Mouse (Mus musculus): ENCODE results near the gene Tmem132c. TPM values are rescaled to one million over a fixed set of nuclear protein-coding genes. Genes with fewer than 3 reads are reported as not detected.

Gene Tmem132c
- polyA plus RNA-seq, 1 experiment: 0.06 TPM

GRCm38 (mm10) chr5:127453580-127453979 lies 212.0 kb downstream of the Tmem132c start:
- TF ChIP-seq MAX (IDR thresholded peaks at IDR 0.05) (no peak), FOSL1 (IDR thresholded peaks at IDR 0.05; ENCODE audit: insufficient read depth, low read length, poor library complexity, severe bottlenecking) (no peak), MYOG (IDR thresholded peaks at IDR 0.05; ENCODE audit: control insufficient read depth, extremely low read depth, insufficient read length) (no peak)
- Histone ChIP-seq H3ac (ENCODE audit: control insufficient read depth, insufficient read length, low read depth) (no peak overlapping the region), H3K4me3 (ENCODE audit: insufficient read depth, poor library complexity, severe bottlenecking) (no peak overlapping the region), H3K79me2 (ENCODE audit: control insufficient read depth, insufficient read depth) (no peaks in the 10 kb centered on the region), H3K27me3 (ENCODE audit: control insufficient read depth, insufficient read depth, insufficient read length) (no peaks in the 10 kb centered on the region), H3K79me3 (ENCODE audit: low read depth) (no peaks in the 10 kb centered on the region), H3K36me3 (ENCODE audit: control insufficient read depth, insufficient read depth) (no peaks in the 10 kb centered on the region)

DNA sequence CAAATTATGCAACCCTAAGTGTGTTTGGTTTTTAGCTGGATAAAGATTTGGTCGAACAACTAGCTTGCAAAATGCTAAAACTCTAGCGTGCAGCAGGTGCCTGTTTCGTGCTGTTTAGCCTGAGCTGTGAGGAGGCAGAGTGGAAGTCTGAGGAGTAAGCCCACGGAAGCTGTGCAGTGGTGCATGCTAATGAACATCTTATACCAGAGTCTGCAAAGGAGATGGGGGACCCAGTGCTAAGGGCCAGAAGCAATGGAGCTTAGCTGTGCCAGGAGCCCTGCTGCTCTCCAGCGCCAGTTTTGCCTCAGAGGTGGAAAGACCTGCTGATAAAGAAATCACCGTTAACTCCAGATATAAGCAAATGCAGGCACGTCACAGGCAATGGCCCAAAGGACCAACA lies 212.5 kb downstream of the Tmem132c start:
- Histone ChIP-seq H3K79me2 (ENCODE audit: control insufficient read depth, insufficient read depth) (no peaks in the 10 kb centered on the region), H3K36me3 (ENCODE audit: control insufficient read depth, insufficient read depth) (no peaks in the 10 kb centered on the region), H3ac (ENCODE audit: control insufficient read depth, insufficient read length, low read depth) (no peak overlapping the region), H3K4me3 (ENCODE audit: insufficient read depth, poor library complexity, severe bottlenecking) (no peak overlapping the region), H3K27me3 (ENCODE audit: control insufficient read depth, insufficient read depth, insufficient read length) (no peaks in the 10 kb centered on the region), H3K79me3 (ENCODE audit: low read depth) (no peaks in the 10 kb centered on the region)
- TF ChIP-seq CTCF (IDR thresholded peaks at IDR 0.05; ENCODE audit: control insufficient read depth, insufficient read depth, insufficient read length) (no peak), FOSL1 (IDR thresholded peaks at IDR 0.05; ENCODE audit: insufficient read depth, low read length, poor library complexity, severe bottlenecking) (no peak), MYOG (IDR thresholded peaks at IDR 0.05; ENCODE audit: control insufficient read depth, extremely low read depth, insufficient read length) (no peak)

- Histone ChIP-seq H3ac (ENCODE audit: control insufficient read depth, insufficient read length, low read depth) (no peak overlapping the region), H3K79me2 (ENCODE audit: control insufficient read depth, insufficient read depth) (no peaks in the 10 kb centered on the region), H3K79me3 (ENCODE audit: low read depth) (no peaks in the 10 kb centered on the region), H3K27me3 (ENCODE audit: control insufficient read depth, insufficient read depth, insufficient read length) (no peaks in the 10 kb centered on the region), H3K4me3 (ENCODE audit: insufficient read depth, poor library complexity, severe bottlenecking) (no peak overlapping the region), H3K36me3 (ENCODE audit: control insufficient read depth, insufficient read depth) (no peaks in the 10 kb centered on the region)
- TF ChIP-seq CTCF (IDR thresholded peaks at IDR 0.05; ENCODE audit: control insufficient read depth, insufficient read depth, insufficient read length): no peak
- no peak for TF ChIP-seq MAX (IDR thresholded peaks at IDR 0.05)
- no peak for TF ChIP-seq MYOD1 (IDR thresholded peaks at IDR 0.05; ENCODE audit: control insufficient read depth, insufficient read length, low read depth)
- no peak for TF ChIP-seq USF1 (IDR thresholded peaks at IDR 0.05; ENCODE audit: low read depth)
- TF ChIP-seq CEBPB (IDR thresholded peaks at IDR 0.05; ENCODE audit: low read depth): no peak
- TF ChIP-seq FOSL1 (IDR thresholded peaks at IDR 0.05; ENCODE audit: insufficient read depth, low read length, poor library complexity, severe bottlenecking): no peak
- TF ChIP-seq MYOG (IDR thresholded peaks at IDR 0.05; ENCODE audit: control insufficient read depth, extremely low read depth, insufficient read length): no peak
These were observed 214.5 kb downstream of the Tmem132c start for GRCm38 (mm10) chr5:127456076-127456475.

- H3K79me3 ChIP-seq (ENCODE audit: low read depth): no peaks in the 10 kb centered on the region
- TF ChIP-seq FOSL1 (IDR thresholded peaks at IDR 0.05; ENCODE audit: insufficient read depth, low read length, poor library complexity, severe bottlenecking): no peak
- H3K79me2 ChIP-seq (ENCODE audit: control insufficient read depth, insufficient read depth): no peaks in the 10 kb centered on the region
- H3K27me3 ChIP-seq (ENCODE audit: control insufficient read depth, insufficient read depth, insufficient read length): no peaks in the 10 kb centered on the region
- no peaks in the 10 kb centered on the region for H3K36me3 ChIP-seq (ENCODE audit: control insufficient read depth, insufficient read depth)
- H3ac ChIP-seq (ENCODE audit: control insufficient read depth, insufficient read length, low read depth): no peak overlapping the region
- no peak overlapping the region for H3K4me3 ChIP-seq (ENCODE audit: insufficient read depth, poor library complexity, severe bottlenecking)
These were observed 226.5 kb downstream of the Tmem132c start for GRCm38 (mm10) chr5:127468151-127468550.

GRCm38 (mm10) chr5:127470351-127470750 lies 228.7 kb downstream of the Tmem132c start:
- H3K79me3 ChIP-seq (ENCODE audit: low read depth): no peaks in the 10 kb centered on the region
- TF ChIP-seq CTCF (IDR thresholded peaks at IDR 0.05; ENCODE audit: control insufficient read depth, insufficient read depth, insufficient read length): no peak
- TF ChIP-seq MYOG (IDR thresholded peaks at IDR 0.05; ENCODE audit: control insufficient read depth, extremely low read depth, insufficient read length): no peak
- TF ChIP-seq FOSL1 (IDR thresholded peaks at IDR 0.05; ENCODE audit: insufficient read depth, low read length, poor library complexity, severe bottlenecking): no peak
- no peaks in the 10 kb centered on the region for H3K36me3 ChIP-seq (ENCODE audit: control insufficient read depth, insufficient read depth)
- no peak overlapping the region for H3ac ChIP-seq (ENCODE audit: control insufficient read depth, insufficient read length, low read depth)
- H3K27me3 ChIP-seq (ENCODE audit: control insufficient read depth, insufficient read depth, insufficient read length): no peaks in the 10 kb centered on the region
- H3K79me2 ChIP-seq (ENCODE audit: control insufficient read depth, insufficient read depth): no peaks in the 10 kb centered on the region
- H3K4me3 ChIP-seq (ENCODE audit: insufficient read depth, poor library complexity, severe bottlenecking): no peak overlapping the region

DNA sequence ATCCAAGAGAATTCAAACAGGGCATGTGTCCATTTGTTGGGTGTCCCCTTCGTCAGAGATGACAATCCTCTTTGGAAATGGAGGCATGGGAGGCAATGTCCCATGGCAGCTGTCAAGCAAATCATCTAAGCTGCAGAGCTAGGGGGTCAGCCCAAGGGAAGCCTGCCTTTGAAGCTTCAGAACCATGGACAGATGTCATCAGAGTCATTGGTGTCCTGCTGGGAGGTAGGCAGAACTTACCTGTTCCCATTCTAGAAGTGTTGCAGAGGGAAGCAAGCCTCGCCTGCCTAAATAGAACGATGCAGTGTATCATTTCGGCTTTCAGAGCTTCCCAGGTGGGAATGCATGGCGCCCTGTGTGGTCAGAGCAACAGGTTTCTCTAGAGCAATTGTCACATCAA lies 230.3 kb downstream of the Tmem132c start:
- H3K36me3 ChIP-seq (ENCODE audit: control insufficient read depth, insufficient read depth): no peaks in the 10 kb centered on the region
- no peaks in the 10 kb centered on the region for H3K79me3 ChIP-seq (ENCODE audit: low read depth)
- H3K79me2 ChIP-seq (ENCODE audit: control insufficient read depth, insufficient read depth): no peaks in the 10 kb centered on the region
- H3K27me3 ChIP-seq (ENCODE audit: control insufficient read depth, insufficient read depth, insufficient read length): no peaks in the 10 kb centered on the region
- no peak for TF ChIP-seq MAX (IDR thresholded peaks at IDR 0.05)
- TF ChIP-seq MYOD1 (IDR thresholded peaks at IDR 0.05; ENCODE audit: control insufficient read depth, insufficient read length, low read depth): no peak
- no peak for TF ChIP-seq CTCF (IDR thresholded peaks at IDR 0.05; ENCODE audit: control insufficient read depth, insufficient read depth, insufficient read length)
- TF ChIP-seq FOSL1 (IDR thresholded peaks at IDR 0.05; ENCODE audit: insufficient read depth, low read length, poor library complexity, severe bottlenecking): no peak
- H3K4me3 ChIP-seq (ENCODE audit: insufficient read depth, poor library complexity, severe bottlenecking): no peak overlapping the region
- H3ac ChIP-seq (ENCODE audit: control insufficient read depth, insufficient read length, low read depth): no peak overlapping the region
